Mouse (Mus musculus) Patski (cell line): ENCODE results near the gene Adgrg3. TPM values are rescaled to one million over a fixed set of nuclear protein-coding genes. Genes with fewer than 3 reads are reported as not detected.

Experiments used
- ATAC-seq: fragments of 100-300 bp; one replicate; pipeline ENCODE4 v1.8.0; 2021
- CTCF ChIA-PET: fragments of 350-600 bp; sonication (Branson Sonifier 250); formaldehyde crosslinking; loops from one replicate; lab custom pipeline; 2022; ENCODE audit warnings: inconsistent platforms; lab: Charles Lee
- POLR2A ChIA-PET: fragments of 350-600 bp; sonication (Branson Sonifier 250); formaldehyde crosslinking; loops from one replicate; lab custom pipeline; 2022; ENCODE audit warnings: antibody characterized with exemption, inconsistent platforms; lab: Charles Lee
- DNase-seq: peaks from one replicate; pipeline ENCODE4 v3.0.0-alpha.2; 2011; ENCODE audit warnings: low read depth, low spot score
- H3K27me3 ChIP-seq: fragments of 371-371 bp; one replicate; pipeline ENCODE4 v1.5.1; 2021
- CTCF ChIP-seq: fragments of 100-300 bp; IDR thresholded peaks from one replicate; pipeline ENCODE4 v1.5.1; 2021
- in situ Hi-C: fragments of 300-500 bp; cut with MboI; formaldehyde crosslinking; loops from 3 replicates; pipeline ENCODE4 v1.11.1; 2018; ENCODE audit warnings: low pct_unique_long_range_greater_than_20kb, mixed read lengths
- polyA plus RNA-seq: library from polyadenylated mRNA; unstranded; gene quantifications from one replicate; pipeline ENCODE4 v1.2.3, GENCODE M21; 2021

Adgrg3 gene
- polyA plus RNA-seq, 1 experiment from 2014 or later: 0.31 TPM

DNA sequence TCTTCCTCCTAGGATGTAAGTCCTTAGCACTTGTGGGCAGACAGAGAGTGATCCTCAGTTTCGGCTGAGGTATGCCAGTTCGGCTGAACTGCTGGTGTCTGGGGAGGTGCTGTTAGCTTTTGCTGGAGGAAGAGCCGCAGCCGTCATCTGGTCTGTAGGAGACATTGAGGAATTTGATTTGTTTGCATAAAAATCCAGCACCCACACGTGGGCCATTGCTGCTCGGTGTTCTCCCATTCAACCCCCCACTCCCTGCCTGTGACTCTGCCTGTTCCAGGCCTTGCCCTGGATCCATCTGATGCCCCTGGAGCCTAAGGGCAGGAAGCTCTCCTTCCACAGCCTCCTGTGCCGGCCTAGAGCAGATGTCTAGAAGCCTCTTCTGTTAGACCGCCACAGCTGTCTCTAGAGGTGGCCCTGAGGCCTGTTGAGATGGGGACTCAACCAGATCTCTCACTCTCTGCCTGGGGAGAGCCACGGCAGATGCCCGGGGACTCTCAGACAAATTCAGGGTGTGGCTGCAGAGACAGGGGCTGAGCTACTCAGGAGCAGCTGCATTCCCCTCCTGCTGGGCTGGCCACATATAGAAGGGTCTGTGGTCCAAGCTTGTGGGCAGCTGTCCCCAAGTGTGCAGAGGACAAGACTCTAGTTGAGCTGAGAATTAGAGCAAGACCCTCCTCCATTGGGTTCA lies 67.4 kb downstream of the Adgrg3 start:
- H3K27me3 ChIP-seq: no peaks in the 10 kb centered on the region
- no peak for ATAC-seq
- POLR2A ChIA-PET: interaction anchor here (0.6 kb wide), 1 partner anchor 10 kb away, joined by 3 read pairs; no protein-coding TSS in a partner anchor
- TF ChIP-seq CTCF: no peak
- no peak for DNase-seq
- in situ Hi-C loops: loop anchor here (5.0 kb wide), 1 partner anchor 138 kb away; no protein-coding TSS in a partner anchor
- CTCF ChIA-PET: interaction anchor here (1.4 kb wide), 1 partner anchor 11 kb away, joined by 3 read pairs; no protein-coding TSS in a partner anchor

DNA sequence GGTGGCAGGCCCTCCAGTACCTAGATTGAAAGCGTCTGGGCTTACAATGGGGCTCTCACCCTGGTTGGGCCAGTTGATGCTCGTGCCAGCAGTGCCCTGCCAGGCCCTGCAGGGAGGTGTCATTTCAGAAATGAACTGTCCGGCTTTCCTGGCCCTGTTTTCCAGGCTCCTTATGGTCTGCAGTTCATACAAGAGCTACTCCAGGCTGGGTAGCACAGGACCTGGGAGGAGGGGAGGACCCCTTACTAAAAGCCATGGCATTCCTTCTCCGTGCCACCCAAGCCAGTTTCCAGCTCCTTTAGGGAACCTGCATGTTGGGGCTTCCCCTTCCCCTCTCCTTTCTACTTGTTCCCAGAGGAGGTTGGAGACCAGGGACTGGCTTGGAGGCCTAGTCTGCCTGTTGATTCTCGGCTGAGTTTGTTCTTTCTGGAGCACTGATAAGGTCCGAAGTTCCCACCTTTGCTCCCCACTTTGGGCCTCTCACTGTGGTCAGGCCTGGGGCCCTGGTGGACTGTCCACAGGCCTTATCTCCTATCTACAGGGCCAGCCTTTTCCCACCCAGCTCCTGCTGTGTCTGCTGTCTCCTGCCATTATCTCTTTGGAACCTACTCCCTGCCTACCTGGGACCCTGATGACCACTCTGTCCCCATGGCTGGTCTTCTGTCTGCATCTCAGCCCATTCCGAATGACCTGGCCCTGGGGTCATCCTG lies 68.1 kb downstream of the Adgrg3 start:
- DNase-seq (no peak), ATAC-seq (no peak)
- in situ Hi-C loops: no loop called here
- CTCF ChIA-PET: interaction anchor here (1.4 kb wide), 1 partner anchor 10 kb away, joined by 3 read pairs; no protein-coding TSS in a partner anchor
- POLR2A ChIA-PET: interaction anchor here (0.5 kb wide), 1 partner anchor 217 kb away, joined by 3 read pairs; no protein-coding TSS in a partner anchor
- TF ChIP-seq CTCF: no peak
- H3K27me3 ChIP-seq: no peaks in the 10 kb centered on the region

DNA sequence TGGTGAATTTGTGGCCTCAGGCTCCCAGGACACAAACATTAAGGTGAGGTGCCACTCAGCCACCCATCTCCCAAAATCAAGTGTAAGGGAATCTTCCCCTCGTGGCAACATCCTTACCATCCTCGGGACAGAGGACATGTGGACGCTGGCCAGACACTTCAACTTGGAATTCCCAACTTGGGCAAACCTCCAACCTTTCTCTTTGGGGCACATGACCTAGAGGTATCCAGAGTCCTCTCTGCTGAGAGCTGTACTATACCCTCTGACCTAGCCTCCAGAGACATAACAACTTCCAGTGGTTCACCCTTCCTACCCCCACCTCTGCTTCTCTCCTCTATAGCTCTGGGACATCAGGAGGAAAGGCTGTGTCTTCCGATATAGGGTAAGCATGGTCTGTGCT lies 76.1 kb downstream of the Adgrg3 start:
- DNase-seq (no peak), ATAC-seq (no peak)
- in situ Hi-C loops: no loop called here
- no peak for TF ChIP-seq CTCF
- CTCF ChIA-PET: interaction anchor here (1.0 to 1.4 kb wide), 2 partner anchors 45 to 151 kb away, joined by 3 to 5 read pairs; no protein-coding TSS in a partner anchor
- no peaks in the 10 kb centered on the region for H3K27me3 ChIP-seq
- POLR2A ChIA-PET: interaction anchor here (1.0 to 1.1 kb wide), 2 partner anchors 9 to 12 kb away, joined by 3 read pairs; no protein-coding TSS in a partner anchor

Other genes with a start within 250 kb of the Adgrg3 start
- 38.7 TPM for gene Cx3cl1, start 245.7 kb upstream of the Adgrg3 start, polyA plus RNA-seq
- 14.5 TPM for gene Ccl17, start 207.2 kb upstream of the Adgrg3 start, polyA plus RNA-seq
- 114 TPM for gene Coq9, start 179.4 kb upstream of the Adgrg3 start, polyA plus RNA-seq
- gene Ciapin1, start 179.3 kb upstream of the Adgrg3 start, polyA plus RNA-seq: 128 TPM
- 110 TPM for gene Polr2c, start 160.2 kb upstream of the Adgrg3 start, polyA plus RNA-seq
- 46.4 TPM for gene Dok4, start 141.4 kb upstream of the Adgrg3 start, polyA plus RNA-seq
- gene Ccdc102a, start 99.6 kb upstream of the Adgrg3 start, polyA plus RNA-seq: 39.7 TPM
- not detected for gene Adgrg5, start 94.0 kb upstream of the Adgrg3 start, polyA plus RNA-seq
- gene Adgrg1, start 42.9 kb upstream of the Adgrg3 start, polyA plus RNA-seq: 294 TPM
- 0.33 TPM for gene Drc7, start 37.4 kb downstream of the Adgrg3 start, polyA plus RNA-seq
- gene Katnb1, start 63.5 kb downstream of the Adgrg3 start, polyA plus RNA-seq: 28.2 TPM
- 158 TPM for gene Kifc3, start 185.1 kb downstream of the Adgrg3 start, polyA plus RNA-seq